In genomic region chr15:103323455-103324247, GRCm38 (mm10) we compare ENCODE assay signal across 8 mouse cellular contexts. TPM values are rescaled to one million over a fixed set of nuclear protein-coding genes. Genes with fewer than 3 reads are reported as not detected.
DNase-seq lines count a peak whose midpoint lies in the region; ATAC-seq and TF ChIP-seq lines count a peak whose summit lies in the region.

No protein-coding gene starts in this region.

- peak overlapping the region; percentile 73 for H3K27ac ChIP-seq in forebrain, embryonic 12.5 days
- H3K27ac ChIP-seq in lung, postnatal 0 days (ENCODE audit: low read length) = peak overlapping the region; percentile 8; the same call in 1 of the 2 replicates

- peak; percentile 89 for DNase-seq in G1E (ENCODE audit: low spot score)
- DNase-seq in c-Kit-positive CD71-positive TER-119-positive erythroid progenitor cells, embryonic 14.5 days (ENCODE audit: low spot score) = peak; percentile 82
- peak; percentile 94 to 95 for DNase-seq in heart, postnatal 14 days
- peak; percentile 76 for DNase-seq in large intestine, adult 2 months (ENCODE audit: low read depth, low spot score)
- peak; percentile 91 for DNase-seq in lung, postnatal 0 days (ENCODE audit: low spot score)
- DNase-seq in ovary, adult 18-20 months (ENCODE audit: low spot score) = peak; percentile 74
- DNase-seq in thymus, postnatal 36 days = peak; percentile 84 to 86

- peaks cover 94% of the 10 kb centered on the region for H3K36me3 ChIP-seq in G1E (replicated peaks)
- H3K36me3 ChIP-seq in forebrain, embryonic 12.5 days (replicated peaks) = peaks cover 9% of the 10 kb centered on the region
- no peaks in the 10 kb centered on the region for H3K36me3 ChIP-seq in lung, postnatal 0 days (ENCODE audit: insufficient read depth, low read length)

- peak overlapping the region; percentile 80 for H3K4me2 ChIP-seq in forebrain, embryonic 12.5 days
- H3K4me2 ChIP-seq in lung, postnatal 0 days (replicated peaks; ENCODE audit: low read depth, low read length) = peak overlapping the region; percentile 89

- peak overlapping the region; percentile 71 for H3K4me3 ChIP-seq in G1E (ENCODE audit: low read depth, low read length)
- peak overlapping the region; percentile 79 for H3K4me3 ChIP-seq in forebrain, embryonic 12.5 days (replicated peaks)
- H3K4me3 ChIP-seq in lung, postnatal 0 days (ENCODE audit: low read depth, low read length) = peak overlapping the region; percentile 67

- H3K9me3 ChIP-seq in G1E (replicated peaks) = no peaks in the 10 kb centered on the region
- no peaks in the 10 kb centered on the region for H3K9me3 ChIP-seq in forebrain, embryonic 12.5 days
- no peaks in the 10 kb centered on the region for H3K9me3 ChIP-seq in lung, postnatal 0 days (ENCODE audit: low read length)

- 1% methylated on average over 37 of the region's 40 CpGs for WGBS in forebrain, embryonic 12.5 days
- WGBS in large intestine, adult 2 months = 2% methylated on average over 37 of the region's 40 CpGs
- 3% methylated on average over 17 of the region's 40 CpGs for WGBS in lung, postnatal 0 days

- TF ChIP-seq CTCF in G1E (IDR thresholded peaks at IDR 0.05; ENCODE audit: low read depth, low read length) = peak; percentile 97
- peak; percentile 97 for TF ChIP-seq CTCF in lung, postnatal 0 days (IDR thresholded peaks at IDR 0.05)

- ATAC-seq in G1E (ENCODE audit: extremely low read depth, insufficient number of reproducible peaks, low FRiP score, poor library complexity, severe bottlenecking) = peak; percentile 87
- ATAC-seq in forebrain, embryonic 12.5 days (ENCODE audit: low FRiP score) = peak; percentile 97
- peak; percentile 98 for ATAC-seq in lung, postnatal 0 days

- intact Hi-C loops in heart, postnatal 14 days (cut with DNase I) = no loop called here

- peaks cover 58% of the 10 kb centered on the region for H3K4me1 ChIP-seq in G1E (ENCODE audit: insufficient read depth, low read depth, low read length)
- H3K4me1 ChIP-seq in forebrain, embryonic 12.5 days = peaks cover 33% of the 10 kb centered on the region
- peaks cover 7% of the 10 kb centered on the region; the same call in 1 of the 2 replicates for H3K4me1 ChIP-seq in lung, postnatal 0 days (ENCODE audit: insufficient read depth, low read depth, low read length)

- no peaks in the 10 kb centered on the region for H3K27me3 ChIP-seq in G1E (ENCODE audit: insufficient read depth, low read length)
- H3K27me3 ChIP-seq in forebrain, embryonic 12.5 days = no peaks in the 10 kb centered on the region
- H3K27me3 ChIP-seq in lung, postnatal 0 days (replicated peaks; ENCODE audit: insufficient read depth, low read length) = no peaks in the 10 kb centered on the region

- no peak for TF ChIP-seq EP300 in lung, postnatal 0 days (IDR thresholded peaks at IDR 0.05)

- H3K9ac ChIP-seq in forebrain, embryonic 12.5 days = peak overlapping the region; percentile 83
- H3K9ac ChIP-seq in lung, postnatal 0 days (replicated peaks; ENCODE audit: low read depth) = peak overlapping the region; percentile 59; the same call in 1 of the 2 replicates

RNA-seq across cellular contexts. Expression of gene Gpr84, which starts 13.2 kb away (rescaled TPM):
- total RNA-seq in G1E (2014; fragmentation: Nextera tagmentation) (not detected in 2 replicates), G1E (2017) (not detected in 2 replicates)
- not detected in 2 replicates for polyA plus RNA-seq in G1E (2012)
- polyA plus RNA-seq in forebrain, embryonic 12.5 days (2016; fragmentation: Nextera tagmentation; extraction: Ambion mirVana) = 0.10 and 0.37 TPM in 2 replicates
- total RNA-seq in heart, postnatal 14 days (2021) = not detected
- 0.12 TPM in 1 of 2 replicates, not detected in the other for polyA plus RNA-seq in large intestine, adult 2 months (2012; rRNA removed)
- 0.67 and 2.2 TPM in 2 replicates for polyA plus RNA-seq in lung, postnatal 0 days (2015; fragmentation: Nextera tagmentation; extraction: Ambion mirVana)

RNA-seq across cellular contexts. Expression of gene Zfp385a, which starts 16.2 kb away (rescaled TPM):
- total RNA-seq in G1E (2014; fragmentation: Nextera tagmentation) (74.3 and 92.9 TPM in 2 replicates), G1E (2017) (2.0 TPM in 2 replicates)
- 483 and 546 TPM in 2 replicates for polyA plus RNA-seq in G1E (2012)
- 16.1 and 16.8 TPM in 2 replicates for polyA plus RNA-seq in forebrain, embryonic 12.5 days (2016; fragmentation: Nextera tagmentation; extraction: Ambion mirVana)
- total RNA-seq in heart, postnatal 14 days (2021) = 10 to 100 TPM; 16.6 to 18.4 TPM
- 3.8 and 5.9 TPM in 2 replicates for polyA plus RNA-seq in large intestine, adult 2 months (2012; rRNA removed)
- 5.0 and 6.5 TPM in 2 replicates for polyA plus RNA-seq in lung, postnatal 0 days (2015; fragmentation: Nextera tagmentation; extraction: Ambion mirVana)

RNA-seq across cellular contexts. Expression of gene Itga5, which starts 42.9 kb away (rescaled TPM):
- total RNA-seq in G1E (2014; fragmentation: Nextera tagmentation) (not detected in 2 replicates), G1E (2017) (0.11 and 0.17 TPM in 2 replicates)
- 0.62 and 0.75 TPM in 2 replicates for polyA plus RNA-seq in G1E (2012)
- polyA plus RNA-seq in forebrain, embryonic 12.5 days (2016; fragmentation: Nextera tagmentation; extraction: Ambion mirVana) = 16.8 and 17.3 TPM in 2 replicates
- 10 to 100 TPM; 61.1 to 70.4 TPM for total RNA-seq in heart, postnatal 14 days (2021)
- polyA plus RNA-seq in large intestine, adult 2 months (2012; rRNA removed) = 20.5 and 27.0 TPM in 2 replicates
- polyA plus RNA-seq in lung, postnatal 0 days (2015; fragmentation: Nextera tagmentation; extraction: Ambion mirVana) = 30.0 and 31.2 TPM in 2 replicates

RNA-seq across cellular contexts. Expression of gene Copz1, which starts 51.1 kb away (rescaled TPM):
- total RNA-seq in G1E (2014; fragmentation: Nextera tagmentation) (494 and 507 TPM in 2 replicates), G1E (2017) (182 and 184 TPM in 2 replicates)
- polyA plus RNA-seq in G1E (2012) = 72.4 and 97.2 TPM in 2 replicates
- 226 and 228 TPM in 2 replicates for polyA plus RNA-seq in forebrain, embryonic 12.5 days (2016; fragmentation: Nextera tagmentation; extraction: Ambion mirVana)
- total RNA-seq in heart, postnatal 14 days (2021) = 10 to 100 TPM; 58.9 to 63.6 TPM
- polyA plus RNA-seq in large intestine, adult 2 months (2012; rRNA removed) = 215 and 216 TPM in 2 replicates
- polyA plus RNA-seq in lung, postnatal 0 days (2015; fragmentation: Nextera tagmentation; extraction: Ambion mirVana) = 162 and 163 TPM in 2 replicates

Comparison
In these comparisons a context has a peak if more than half of its experiments do, and no peak if none do; other contexts are left out.
1. Peak in every context shown above with its lines: DNase-seq, ATAC-seq, H3K4me3 ChIP-seq and H3K27ac ChIP-seq.
2. RNA of gene Zfp385a, which starts 16.2 kb away (polyA plus RNA-seq): 483 to 546 TPM in G1E; 16.1 to 16.8 TPM in forebrain, embryonic 12.5 days, 5.0 to 6.5 TPM in lung, postnatal 0 days and 3.8 to 5.9 TPM in large intestine, adult 2 months; every median in the first group is over 10 times any median in the second.
3. RNA of gene Itga5, which starts 42.9 kb away (polyA plus RNA-seq): 30.0 to 31.2 TPM in lung, postnatal 0 days, 20.5 to 27.0 TPM in large intestine, adult 2 months and 16.8 to 17.3 TPM in forebrain, embryonic 12.5 days; 0.62 to 0.75 TPM in G1E; every median in the first group is over 10 times any median in the second.